Mouse (Mus musculus): ENCODE measurements at regions not wholly inside any gene's neighbourhood (a gene's known extent, or its start where the extent isn't known, plus 50 kb on each side); places are given as distances from the start of the nearest gene placed in this dataset.

DNA sequence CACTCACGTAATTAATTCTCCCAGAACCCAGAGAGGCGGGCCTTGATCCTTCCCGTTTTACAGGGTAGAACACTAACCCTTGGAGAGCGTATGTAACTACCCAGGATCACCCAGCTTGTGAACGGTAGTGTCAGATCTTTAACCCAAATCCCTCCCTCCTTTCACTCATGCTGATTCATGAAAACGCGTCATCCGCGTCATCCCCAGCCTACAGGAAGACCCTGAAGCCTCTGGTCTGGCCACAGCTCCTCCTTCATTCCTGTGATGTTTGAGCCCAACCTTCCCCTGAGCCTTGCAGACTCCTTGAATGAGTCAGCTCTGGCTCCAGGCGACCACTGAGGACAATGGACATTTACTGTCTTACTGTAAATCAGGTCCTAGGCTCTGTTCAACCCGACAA is 49.8 kb upstream of the Tle3 start:
- no peak for TF ChIP-seq CTCF (conservative IDR thresholded peaks at IDR 0.05; ENCODE audit: low read length)
- TF ChIP-seq NANOG (IDR thresholded peaks at IDR 0.05; ENCODE audit: borderline replicate concordance, low read length), result no peak
